Mouse (Mus musculus): ENCODE data around the gene Pcgf6. TPM values are rescaled to one million over a fixed set of nuclear protein-coding genes. Genes with fewer than 3 reads are reported as not detected.

The Pcgf6 gene
- polyA plus RNA-seq, 1 experiment from 2014 or later, result 19.5 TPM

DNA sequence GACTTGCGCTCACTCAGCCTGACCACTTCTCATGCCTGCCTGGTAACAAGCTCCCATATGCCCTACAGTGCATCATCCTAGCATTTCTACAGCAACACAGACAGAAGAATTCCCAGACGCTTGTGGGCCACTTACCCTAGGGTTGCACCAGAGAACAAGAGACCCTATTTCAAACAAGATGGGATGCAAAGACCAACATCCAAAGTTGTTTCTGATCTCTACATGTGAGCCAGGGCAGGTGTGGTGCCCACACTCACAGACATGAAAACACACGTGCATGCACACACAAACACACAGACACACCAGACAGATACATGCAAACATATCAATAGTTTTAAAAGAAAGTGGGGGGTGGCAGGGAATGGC is 60.6 kb downstream of the Pcgf6 start:
- no peak for ATAC-seq
- Histone ChIP-seq H3K27ac (no peak overlapping the region), H3K9me3 (no peaks in the 10 kb centered on the region), H3K27me3 (replicated peaks) (no peaks in the 10 kb centered on the region), H3K4me1 (replicated peaks) (peaks cover 10% of the 10 kb centered on the region; the same call in 1 of the 2 replicates), H3K36me3 (no peaks in the 10 kb centered on the region), H3K4me2 (replicated peaks) (no peak overlapping the region), H3K4me3 (replicated peaks) (no peak overlapping the region), H3K9ac (no peak overlapping the region)
- 90% methylated on average over 3 of the region's 3 CpGs for WGBS

DNA sequence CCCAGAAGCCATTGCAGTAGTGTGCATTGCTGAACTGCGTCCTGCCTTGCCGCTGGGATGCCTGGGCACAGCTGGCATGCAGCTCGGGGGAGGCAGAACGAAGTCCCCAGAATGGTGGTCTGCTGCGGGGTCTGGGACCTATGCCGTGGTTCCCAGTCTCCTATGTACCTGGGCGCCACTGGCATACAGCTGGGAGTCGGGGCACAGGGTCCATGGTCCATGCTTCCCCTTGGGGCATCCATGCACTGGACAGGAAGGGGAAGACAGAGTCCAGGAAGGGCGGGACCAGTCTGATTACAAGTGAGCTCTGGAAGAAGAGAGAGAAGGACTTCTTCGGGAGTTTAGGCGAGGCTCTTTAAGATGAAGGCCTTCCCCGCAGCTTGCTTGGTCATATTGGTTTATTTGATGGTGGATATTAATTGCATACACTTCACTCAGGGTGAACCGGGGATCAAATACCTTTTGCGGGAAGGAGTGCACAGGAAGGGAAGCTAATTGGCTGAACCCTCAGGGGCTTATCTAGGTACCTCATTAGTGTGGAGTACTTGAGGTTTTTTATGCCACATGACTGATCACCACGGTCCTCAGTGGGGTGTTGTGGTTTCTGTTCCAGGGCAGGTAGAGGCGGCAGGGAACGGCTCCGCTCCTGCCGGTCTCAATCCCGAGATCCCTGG is 61.1 kb downstream of the Pcgf6 start:
- no peaks in the 10 kb centered on the region for H3K27me3 ChIP-seq (replicated peaks)
- H3K9me3 ChIP-seq, result no peaks in the 10 kb centered on the region
- H3K4me1 ChIP-seq (replicated peaks), result peaks cover 10% of the 10 kb centered on the region; the same call in 1 of the 2 replicates
- H3K9ac ChIP-seq, result no peak overlapping the region
- no peaks in the 10 kb centered on the region for H3K36me3 ChIP-seq
- H3K4me2 ChIP-seq (replicated peaks), result no peak overlapping the region
- H3K27ac ChIP-seq, result no peak overlapping the region
- no peak overlapping the region for H3K4me3 ChIP-seq (replicated peaks)
- 71% methylated on average over 20 of the region's 20 CpGs for WGBS
- peak; percentile 41; the same call in 1 of the 2 replicates for ATAC-seq

DNA sequence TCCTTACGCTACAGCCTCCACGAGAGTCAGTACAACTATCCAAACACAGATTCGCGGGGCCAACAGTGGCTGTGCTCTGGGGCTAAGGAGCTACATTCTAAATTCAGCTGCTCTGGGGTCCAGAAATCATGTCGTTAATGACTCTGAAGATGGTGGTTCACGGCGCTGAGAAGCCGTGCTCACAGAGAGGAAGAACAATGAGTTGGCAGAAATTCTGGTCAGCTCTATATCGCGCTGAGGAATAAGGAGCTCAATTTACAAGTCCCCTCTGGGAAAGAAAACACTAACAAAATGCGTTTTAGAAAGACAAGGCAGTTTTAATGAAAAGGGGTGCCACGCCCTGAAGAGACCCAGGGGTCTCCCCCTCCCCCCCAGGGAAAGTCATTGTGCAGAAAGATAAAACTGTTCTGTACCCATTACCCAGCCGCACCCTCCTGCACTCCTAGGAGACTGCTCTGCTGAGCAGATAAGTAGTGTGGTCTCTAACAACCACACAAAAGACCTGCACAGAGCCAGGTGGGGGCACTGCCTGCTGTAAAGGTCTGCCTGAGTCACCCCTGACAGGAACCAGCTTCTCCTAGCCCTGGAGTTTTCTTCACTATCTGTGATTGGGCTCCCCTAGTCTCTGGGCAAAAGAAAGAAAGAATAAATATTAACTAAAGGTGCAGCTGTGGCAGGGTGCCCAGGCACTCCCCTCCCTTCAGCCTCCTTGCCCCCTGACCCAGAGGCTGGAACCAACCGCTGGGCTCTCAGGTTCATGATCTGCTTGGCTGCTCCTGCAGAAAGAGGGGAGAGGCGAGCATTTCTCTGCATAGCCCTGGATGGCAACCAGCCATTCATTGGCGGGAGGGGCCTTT is 62.2 kb downstream of the Pcgf6 start:
- Histone ChIP-seq H3K27me3 (replicated peaks) (no peaks in the 10 kb centered on the region), H3K9ac (no peak overlapping the region), H3K27ac (0 out of 2 replicates have a peak overlapping the region, but pooled peaks have one; percentile 6), H3K36me3 (no peaks in the 10 kb centered on the region), H3K4me2 (replicated peaks) (no peak overlapping the region; the same call in 1 of the 2 replicates), H3K9me3 (no peaks in the 10 kb centered on the region), H3K4me1 (replicated peaks) (peaks cover 16% of the 10 kb centered on the region; the same call in 1 of the 2 replicates), H3K4me3 (replicated peaks) (no peak overlapping the region)
- 56% methylated on average over 16 of the region's 16 CpGs for WGBS
- ATAC-seq, result peak; percentile 84

DNA sequence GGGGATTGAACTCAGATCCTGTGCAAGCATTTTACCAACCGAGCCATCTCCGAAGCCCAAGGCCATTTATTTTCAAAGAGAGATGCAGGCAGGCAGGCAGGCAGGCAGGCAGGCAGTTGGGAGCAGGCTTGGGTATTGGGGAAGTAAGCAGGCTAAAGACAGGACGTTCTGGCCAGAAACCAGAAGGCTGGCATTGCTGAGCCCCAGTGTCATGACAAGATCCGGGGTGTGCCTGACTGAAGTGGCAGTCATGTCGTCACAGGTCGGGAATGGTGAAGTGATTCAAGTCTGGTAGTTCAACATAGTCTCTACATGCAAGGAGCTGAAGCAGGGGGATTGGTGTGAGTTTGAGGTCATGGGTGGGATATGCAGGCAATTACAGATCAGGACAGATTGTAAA is 63.1 kb downstream of the Pcgf6 start:
- no peak for ATAC-seq
- Histone ChIP-seq H3K4me2 (replicated peaks) (no peak overlapping the region), H3K4me1 (replicated peaks) (peaks cover 18% of the 10 kb centered on the region; the same call in 1 of the 2 replicates), H3K27me3 (replicated peaks) (no peaks in the 10 kb centered on the region), H3K27ac (no peak overlapping the region), H3K4me3 (replicated peaks) (no peak overlapping the region), H3K36me3 (no peaks in the 10 kb centered on the region), H3K9me3 (no peaks in the 10 kb centered on the region), H3K9ac (no peak overlapping the region)
- WGBS, result 75% methylated on average over 6 of the region's 6 CpGs

DNA sequence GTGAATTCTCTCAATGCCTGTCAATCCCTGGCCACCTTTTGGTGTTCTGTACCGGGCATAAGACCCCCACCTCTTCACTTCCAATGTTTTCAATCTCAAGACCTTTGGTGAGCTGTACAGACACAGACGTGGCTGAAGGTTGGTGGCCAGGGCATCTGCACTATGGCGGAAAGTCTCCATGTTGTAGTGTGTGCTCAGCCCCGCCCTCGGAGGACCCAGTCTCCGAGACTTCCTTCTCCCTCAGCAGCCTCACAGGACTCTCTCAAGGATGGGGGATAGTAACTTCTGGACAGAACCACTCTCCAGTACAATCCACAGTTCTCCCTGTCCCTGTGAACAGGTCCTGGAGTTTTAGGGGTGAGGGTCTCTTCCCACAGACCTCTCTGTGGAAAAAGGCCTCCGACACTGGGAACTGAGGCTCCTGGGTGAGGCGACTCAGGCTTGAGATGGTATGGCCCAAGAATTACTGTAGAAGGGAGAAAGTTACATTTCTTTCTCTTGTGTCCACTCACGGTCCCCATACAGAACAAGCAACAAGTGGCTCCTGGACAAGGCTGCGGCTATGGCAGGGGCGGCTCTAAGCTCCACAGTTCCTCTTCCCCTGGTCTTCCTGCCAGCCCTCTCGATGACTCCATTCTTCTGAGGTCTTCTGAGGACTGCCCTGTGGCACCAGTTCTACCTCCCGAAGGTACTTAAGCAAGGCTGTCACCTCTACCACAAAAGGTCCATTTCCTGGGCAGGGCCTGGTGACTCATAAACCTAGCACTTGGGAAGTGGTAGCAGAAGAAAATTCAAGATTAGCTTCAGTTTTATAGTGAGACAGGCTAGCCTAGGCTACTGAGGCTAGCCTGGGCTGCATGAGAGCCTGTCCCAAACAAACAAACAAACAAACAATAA is 65.7 kb downstream of the Pcgf6 start:
- H3K9me3 ChIP-seq, result no peaks in the 10 kb centered on the region
- no peaks in the 10 kb centered on the region for H3K27me3 ChIP-seq (replicated peaks)
- no peak for ATAC-seq
- H3K4me3 ChIP-seq (replicated peaks), result no peak overlapping the region
- H3K4me1 ChIP-seq (replicated peaks), result peaks cover 18% of the 10 kb centered on the region; the same call in 1 of the 2 replicates
- H3K4me2 ChIP-seq (replicated peaks), result no peak overlapping the region
- no peak overlapping the region for H3K9ac ChIP-seq
- WGBS, result 79% methylated on average over 13 of the region's 13 CpGs
- H3K27ac ChIP-seq, result no peak overlapping the region
- H3K36me3 ChIP-seq, result no peaks in the 10 kb centered on the region

DNA sequence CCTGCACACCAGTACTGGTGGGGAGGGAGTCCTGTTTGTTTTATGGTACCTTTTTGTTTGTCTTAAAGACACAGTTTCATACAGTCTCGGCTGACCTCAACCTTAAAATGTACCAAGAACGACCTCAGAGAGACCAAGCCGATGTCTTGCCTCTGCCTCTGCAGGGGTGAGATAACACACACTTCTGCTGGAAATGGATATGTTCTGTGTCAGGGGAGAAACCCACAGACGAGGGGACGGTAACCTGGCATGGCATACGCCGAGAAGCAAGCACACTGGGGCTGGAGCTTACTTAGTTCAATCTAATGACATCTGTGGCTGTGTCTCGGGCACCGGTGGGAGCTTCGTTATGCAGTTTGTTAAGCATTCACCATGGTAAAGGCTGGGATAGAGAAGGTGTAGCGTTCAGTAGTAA is 66.7 kb downstream of the Pcgf6 start:
- no peak overlapping the region for H3K9ac ChIP-seq
- peaks cover 14% of the 10 kb centered on the region; the same call in 1 of the 2 replicates for H3K4me1 ChIP-seq (replicated peaks)
- no peaks in the 10 kb centered on the region for H3K27me3 ChIP-seq (replicated peaks)
- WGBS, result 32% methylated on average over 11 of the region's 11 CpGs
- H3K4me3 ChIP-seq (replicated peaks), result no peak overlapping the region
- no peaks in the 10 kb centered on the region for H3K9me3 ChIP-seq
- 0 out of 2 replicates have a peak overlapping the region, but pooled peaks have one; percentile 79 for H3K27ac ChIP-seq
- H3K36me3 ChIP-seq, result no peaks in the 10 kb centered on the region
- peak overlapping the region; percentile 28 for H3K4me2 ChIP-seq (replicated peaks)
- no peak for ATAC-seq

Other genes starting within 250 kb of the Pcgf6 start
- gene Ina, start 36.2 kb downstream of the Pcgf6 start, polyA plus RNA-seq (2015; fragmentation: Nextera tagmentation; extraction: Ambion mirVana), result 13.9 and 14.5 TPM in 2 replicates
- 48.4 and 49.1 TPM in 2 replicates for gene Nt5c2, start 35.8 kb downstream of the Pcgf6 start, polyA plus RNA-seq (2015; fragmentation: Nextera tagmentation; extraction: Ambion mirVana)
- gene Taf5, start 16.8 kb upstream of the Pcgf6 start, polyA plus RNA-seq (2015; fragmentation: Nextera tagmentation; extraction: Ambion mirVana), result 5.0 and 5.5 TPM in 2 replicates
- 1,509 and 1,736 TPM in 2 replicates for gene Usmg5, start 39.7 kb upstream of the Pcgf6 start, polyA plus RNA-seq (2015; fragmentation: Nextera tagmentation; extraction: Ambion mirVana)
- gene Pdcd11, start 39.9 kb upstream of the Pcgf6 start, polyA plus RNA-seq (2015; fragmentation: Nextera tagmentation; extraction: Ambion mirVana), result 9.2 and 9.3 TPM in 2 replicates
- 5.8 and 6.1 TPM in 2 replicates for gene Calhm2, start 87.4 kb upstream of the Pcgf6 start, polyA plus RNA-seq (2015; fragmentation: Nextera tagmentation; extraction: Ambion mirVana)
- not detected in 2 replicates for gene Calhm1, start 93.3 kb upstream of the Pcgf6 start, polyA plus RNA-seq (2015; fragmentation: Nextera tagmentation; extraction: Ambion mirVana)
- 0.21 and 0.23 TPM in 2 replicates for gene Calhm3, start 106.9 kb upstream of the Pcgf6 start, polyA plus RNA-seq (2015; fragmentation: Nextera tagmentation; extraction: Ambion mirVana)
- gene Neurl1a, start 127.9 kb upstream of the Pcgf6 start, polyA plus RNA-seq (2015; fragmentation: Nextera tagmentation; extraction: Ambion mirVana), result 5.4 and 6.3 TPM in 2 replicates